Mouse (Mus musculus) activated CD4-positive, CD25-positive, alpha-beta regulatory T cell, adult 4 months (primary cell): Measurements from ENCODE around the gene Adnp. TPM values are rescaled to one million over a fixed set of nuclear protein-coding genes. Genes with fewer than 3 reads are reported as not detected.

ENCODE experiments used
- ATAC-seq: one replicate; pipeline ENCODE4 v1.8.0; 2017
- polyA plus RNA-seq, 2 experiments: library from polyadenylated mRNA; unstranded; fragments of 100-300 nt; shearing (Covaris generic); gene quantifications; one replicate each; pipeline ENCODE4 v1.2.1; 2017

Gene Adnp
- polyA plus RNA-seq, 2 experiments from 2014 or later, result 0.63 to 4.7 TPM

GRCm38 (mm10) chr2:168155666-168156065 lies 51.2 kb downstream of the Adnp start:
- ATAC-seq, result no peak

- peak; percentile 81 for ATAC-seq
These were observed 52.6 kb downstream of the Adnp start for GRCm38 (mm10) chr2:168154090-168154881.

- ATAC-seq, result no peak
These were observed 57.7 kb downstream of the Adnp start for GRCm38 (mm10) chr2:168149241-168149640.

- ATAC-seq, result no peak
These were observed 59.0 kb downstream of the Adnp start for GRCm38 (mm10) chr2:168147722-168148432.

GRCm38 (mm10) chr2:168145437-168145836 lies 61.5 kb downstream of the Adnp start:
- ATAC-seq, result no peak

GRCm38 (mm10) chr2:168143794-168144193 lies 63.1 kb downstream of the Adnp start:
- ATAC-seq, result no peak

- ATAC-seq, result no peak
These were observed 69.8 kb downstream of the Adnp start for GRCm38 (mm10) chr2:168137161-168137560.

Other genes with a start within 250 kb of the Adnp start
- under 1 TPM; 0.43 to 0.70 TPM for gene Ripor3, start 196.5 kb downstream of the Adnp start, polyA plus RNA-seq
- 1 to 10 TPM in 1 of 2 experiments, under 1 TPM in 1; 0.48 to 1.1 TPM for gene Pard6b, start 126.1 kb downstream of the Adnp start, polyA plus RNA-seq
- gene Gm20716, start 23.3 kb upstream of the Adnp start, polyA plus RNA-seq, result 10 to 100 TPM; 14.2 to 20.0 TPM
- 10 to 100 TPM; 62.6 to 96.1 TPM for gene Dpm1, start 23.5 kb upstream of the Adnp start, polyA plus RNA-seq
- 1 to 10 TPM in 1 of 2 experiments, under 1 TPM in 1; 0.40 to 1.2 TPM for gene Mocs3, start 23.5 kb upstream of the Adnp start, polyA plus RNA-seq
- gene Kcng1, start 74.6 kb upstream of the Adnp start, polyA plus RNA-seq, result not detected